Mouse (Mus musculus) lung, postnatal 25 days (tissue): ENCODE results near the gene Rasgrp1.
A peak's percentile ranks its signal among the peaks of the same experiment; 100 is the strongest.

Experiments
- DNase-seq: peaks from one replicate; pipeline ENCODE4 v3.0.0; 2022; ENCODE audit warnings: low spot score

The Rasgrp1 gene

DNA sequence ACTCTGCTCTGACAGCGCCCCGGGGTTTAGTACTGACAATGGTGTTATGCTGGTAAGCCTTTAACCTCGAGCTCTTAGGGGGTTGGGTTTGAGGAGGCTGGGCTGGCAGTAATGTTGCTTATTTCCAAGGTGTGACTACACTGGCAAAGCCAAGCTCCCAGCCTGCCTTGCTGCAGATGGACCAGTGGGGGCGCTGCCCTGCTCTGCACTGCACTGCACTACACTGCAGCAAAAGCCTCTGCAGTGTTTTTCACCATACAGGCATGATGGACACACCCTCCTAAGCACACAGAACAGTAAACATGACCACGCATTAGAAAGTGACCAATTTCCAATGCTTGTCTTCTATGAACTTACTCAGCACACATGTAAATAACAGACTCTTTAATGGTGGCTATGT lies 11.2 kb downstream of the Rasgrp1 start:
- DNase-seq, result no peak

- peak; percentile 32 for DNase-seq
Measured at GRCm38 (mm10) chr2:117328521-117329285, 14.1 kb downstream of the Rasgrp1 start.

DNA sequence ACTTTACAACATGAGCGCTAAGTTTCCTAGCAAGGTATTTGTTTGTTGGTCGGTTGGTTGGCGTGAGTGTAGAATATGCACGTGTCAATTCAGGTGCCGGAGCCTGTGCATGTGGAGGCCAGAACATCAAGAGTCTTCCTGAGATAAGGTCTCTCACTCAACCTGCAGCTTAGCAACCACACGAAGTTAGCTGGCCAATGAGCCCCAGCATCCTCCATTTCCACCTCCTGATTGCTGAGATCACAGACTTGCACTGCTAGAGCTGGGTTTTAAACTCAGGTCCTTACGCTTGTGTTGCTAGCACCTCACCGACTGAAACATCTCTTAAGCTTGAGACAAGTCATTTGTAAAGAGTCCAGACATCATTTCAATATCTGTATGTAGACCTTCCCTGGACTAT lies 20.4 kb downstream of the Rasgrp1 start:
- no peak for DNase-seq

- no peak for DNase-seq
Measured at GRCm38 (mm10) chr2:117321231-117321630, 21.6 kb downstream of the Rasgrp1 start.

- no peak for DNase-seq
Measured at GRCm38 (mm10) chr2:117318991-117319390, 23.8 kb downstream of the Rasgrp1 start.

GRCm38 (mm10) chr2:117313586-117314235 lies 29.1 kb downstream of the Rasgrp1 start:
- no peak for DNase-seq

DNA sequence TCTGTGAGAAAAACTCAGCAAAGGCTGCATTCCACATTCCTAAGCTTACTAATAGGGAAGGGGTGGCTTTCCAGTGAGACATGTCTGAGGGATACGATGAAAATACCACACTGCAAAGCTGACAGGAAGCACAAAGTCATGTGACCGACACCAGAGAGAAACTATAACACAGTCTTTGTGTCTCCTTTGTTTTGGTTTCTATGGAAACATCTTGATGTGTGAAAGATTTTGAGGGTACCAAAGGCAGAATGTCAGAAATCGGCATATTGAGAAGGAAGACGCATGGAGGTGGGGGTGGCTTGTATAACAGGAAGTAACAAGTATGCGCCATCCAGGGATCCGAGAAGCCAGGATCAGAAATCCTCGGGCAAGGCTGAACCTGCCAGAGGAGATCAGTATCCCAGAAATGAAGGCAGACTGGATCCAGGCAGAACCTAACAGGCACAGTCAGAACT lies 30.3 kb downstream of the Rasgrp1 start:
- DNase-seq, result no peak

GRCm38 (mm10) chr2:117312030-117312429 lies 30.8 kb downstream of the Rasgrp1 start:
- no peak for DNase-seq

DNA sequence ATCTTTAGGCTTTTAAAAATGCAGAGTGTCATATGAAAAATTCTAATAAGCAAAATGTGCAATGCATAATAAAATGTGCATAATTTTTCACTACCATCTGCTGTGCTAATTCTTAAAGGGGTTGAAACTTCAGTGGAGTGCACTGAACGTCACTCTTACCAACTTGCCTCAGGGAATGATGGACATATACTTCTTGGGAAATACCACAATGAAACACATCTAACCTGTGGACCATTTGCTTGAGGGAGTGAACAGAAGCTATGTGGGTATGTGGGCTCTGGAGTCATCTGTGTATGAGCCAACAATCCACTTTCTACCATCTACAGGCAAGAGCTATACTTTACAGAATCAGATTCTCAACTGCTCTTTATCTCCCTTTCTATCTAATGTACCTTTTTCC lies 31.5 kb downstream of the Rasgrp1 start:
- DNase-seq, result no peak

- DNase-seq, result no peak
Measured at GRCm38 (mm10) chr2:117309046-117309445, 33.8 kb downstream of the Rasgrp1 start.

GRCm38 (mm10) chr2:117307959-117308358 lies 34.8 kb downstream of the Rasgrp1 start:
- no peak for DNase-seq

DNA sequence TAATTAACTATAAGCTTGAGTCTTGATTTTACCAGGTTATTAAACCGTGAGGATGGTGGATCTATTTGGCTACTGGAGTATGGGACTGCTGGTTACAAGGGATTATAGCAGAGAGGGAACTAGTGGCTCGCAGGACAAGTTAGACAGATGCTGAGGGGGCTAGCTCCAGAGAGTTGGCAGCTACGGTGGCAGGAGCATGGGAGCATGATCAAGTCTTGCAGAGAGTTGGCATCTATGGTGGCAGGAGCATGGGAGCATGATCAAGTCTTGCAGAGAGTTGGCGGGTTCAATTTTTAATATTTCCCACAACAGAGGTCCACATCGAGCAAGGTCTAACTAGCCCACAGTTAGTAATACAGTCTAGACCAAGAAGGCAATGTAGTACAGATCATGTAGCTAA lies 37.9 kb downstream of the Rasgrp1 start:
- DNase-seq, result no peak

DNA sequence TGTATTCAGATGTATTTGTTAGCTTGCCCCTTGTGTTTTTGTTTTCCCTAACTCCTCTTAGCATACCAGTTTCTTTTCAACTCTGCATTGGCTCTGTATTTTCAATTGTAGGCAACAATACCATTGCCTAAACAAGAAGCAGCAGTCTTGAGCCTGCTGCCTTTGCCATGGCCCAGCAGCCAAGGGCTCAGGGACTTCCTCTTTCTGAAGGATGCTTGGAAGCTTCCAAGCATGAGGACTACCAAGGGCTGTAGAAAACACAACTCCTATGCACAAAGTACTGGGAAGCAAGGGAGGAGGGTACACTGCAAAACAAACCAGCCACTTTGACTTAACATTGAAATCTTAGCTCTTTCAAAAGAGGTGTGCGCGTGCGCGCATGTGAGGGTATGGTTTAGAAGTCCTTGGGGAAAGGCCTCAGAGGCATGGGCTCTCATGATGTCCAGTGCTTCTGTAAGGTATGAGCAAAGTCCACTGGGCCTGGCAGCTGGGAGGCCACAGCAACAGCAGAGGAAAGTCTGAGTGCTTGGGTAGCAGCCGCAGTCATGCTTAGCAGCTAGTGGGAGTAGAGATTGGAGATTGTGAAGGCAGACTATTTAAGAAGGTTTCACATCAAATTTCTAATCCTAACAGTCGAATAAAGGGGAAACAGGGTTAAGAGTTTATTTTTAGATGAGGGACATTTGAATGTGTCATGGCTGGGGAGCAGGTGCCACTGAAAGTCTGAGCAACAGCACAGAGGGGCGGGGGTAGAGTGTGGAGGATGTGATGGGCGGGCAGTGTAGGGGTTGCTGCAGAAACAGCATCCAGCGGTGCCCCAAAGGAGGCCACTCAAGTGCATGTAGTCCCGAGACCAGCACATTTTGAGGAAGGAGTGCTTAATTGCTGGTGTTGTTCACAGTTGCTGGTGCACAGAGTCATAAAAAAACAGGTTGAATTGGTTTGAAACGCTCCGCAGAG lies 39.1 kb downstream of the Rasgrp1 start:
- peak; percentile 56 for DNase-seq

GRCm38 (mm10) chr2:117299596-117300448 lies 43.0 kb downstream of the Rasgrp1 start:
- DNase-seq, result no peak

DNA sequence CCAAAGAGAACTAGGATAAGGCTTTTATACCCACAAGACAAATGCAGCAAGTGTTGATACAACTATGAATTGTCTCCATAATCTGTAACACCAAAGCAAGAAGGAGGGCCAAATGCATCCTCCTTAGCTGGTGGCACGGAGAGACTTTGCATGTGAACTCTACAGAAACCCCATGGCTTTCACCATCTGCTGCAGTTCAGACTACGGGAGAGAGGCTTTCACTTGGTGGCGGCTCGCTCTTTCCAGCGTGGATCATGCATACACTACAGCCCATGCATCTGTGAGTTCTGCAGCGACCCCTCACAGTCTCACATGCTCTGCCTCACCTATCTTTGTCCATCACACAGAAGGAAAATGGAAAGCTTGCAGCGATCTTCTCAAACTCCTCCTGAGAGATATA lies 54.5 kb downstream of the Rasgrp1 start:
- DNase-seq, result no peak

DNA sequence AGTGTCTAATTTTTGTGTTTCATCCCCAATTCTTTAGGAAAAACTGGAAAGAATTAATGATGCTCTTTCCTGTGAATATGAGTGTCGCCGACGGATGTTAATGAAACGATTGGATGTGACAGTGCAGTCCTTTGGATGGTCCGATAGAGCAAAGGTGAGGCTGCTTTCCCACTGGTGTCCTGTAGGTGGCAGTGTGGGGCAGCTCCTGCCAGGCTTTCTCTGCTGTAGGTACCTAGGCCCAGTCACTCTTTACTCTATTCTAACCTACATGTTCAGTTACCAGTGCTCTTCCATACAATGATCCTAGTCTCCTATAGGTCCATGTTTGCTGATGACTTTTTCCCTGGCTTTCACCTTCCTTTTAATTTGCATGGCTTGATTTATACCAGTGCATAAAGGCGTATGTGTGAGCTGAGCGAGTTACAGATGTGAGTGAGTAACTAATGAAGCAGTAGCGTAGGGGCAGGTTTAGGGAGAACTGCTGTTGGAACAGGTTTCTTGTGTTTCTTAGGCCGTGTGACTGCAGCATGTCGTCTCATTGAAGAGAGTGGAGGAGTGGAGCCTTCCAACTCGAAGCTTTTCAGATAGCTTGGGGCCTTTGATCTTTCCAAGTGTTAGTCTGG lies 78.9 kb downstream of the Rasgrp1 start:
- DNase-seq, result peak; percentile 54

DNA sequence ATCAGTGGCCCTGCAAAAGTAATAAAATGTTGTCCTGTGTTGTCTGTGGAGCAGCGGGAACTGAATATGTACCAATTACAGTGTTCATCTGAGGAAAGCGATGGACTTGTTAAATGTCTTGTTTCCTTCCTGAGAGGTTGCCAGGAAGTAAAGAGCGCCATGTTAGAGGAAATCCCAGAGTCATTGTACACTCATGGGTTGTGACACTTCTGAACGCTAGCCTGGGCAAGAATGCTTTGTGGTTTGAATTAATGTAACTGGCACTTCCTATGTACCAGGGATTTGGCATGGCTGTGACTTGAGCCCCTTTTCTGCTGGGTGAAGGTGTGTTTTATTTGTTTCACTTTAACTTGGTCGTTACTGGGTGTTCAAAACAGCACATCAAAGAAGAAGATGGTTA lies 80.6 kb downstream of the Rasgrp1 start:
- DNase-seq, result no peak

DNA sequence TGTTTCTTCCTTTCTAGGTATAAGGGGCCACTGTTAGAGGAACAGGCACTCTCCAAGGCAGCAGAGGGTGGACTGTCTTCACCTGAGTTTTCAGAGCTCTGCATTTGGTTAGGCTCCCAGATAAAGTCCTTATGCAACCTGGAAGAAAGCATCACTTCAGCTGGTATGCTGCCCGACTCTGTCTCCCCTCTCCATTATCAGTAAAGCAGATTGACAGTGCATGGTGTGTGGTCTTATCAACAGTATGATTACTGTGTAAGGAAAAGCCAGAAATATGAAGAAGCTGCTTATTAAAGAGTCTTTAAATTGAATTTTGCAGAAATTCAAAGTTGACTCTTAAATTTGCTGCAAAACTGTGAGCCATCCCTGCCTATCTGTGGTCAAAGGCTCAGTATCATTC lies 85.2 kb downstream of the Rasgrp1 start:
- no peak for DNase-seq

DNA sequence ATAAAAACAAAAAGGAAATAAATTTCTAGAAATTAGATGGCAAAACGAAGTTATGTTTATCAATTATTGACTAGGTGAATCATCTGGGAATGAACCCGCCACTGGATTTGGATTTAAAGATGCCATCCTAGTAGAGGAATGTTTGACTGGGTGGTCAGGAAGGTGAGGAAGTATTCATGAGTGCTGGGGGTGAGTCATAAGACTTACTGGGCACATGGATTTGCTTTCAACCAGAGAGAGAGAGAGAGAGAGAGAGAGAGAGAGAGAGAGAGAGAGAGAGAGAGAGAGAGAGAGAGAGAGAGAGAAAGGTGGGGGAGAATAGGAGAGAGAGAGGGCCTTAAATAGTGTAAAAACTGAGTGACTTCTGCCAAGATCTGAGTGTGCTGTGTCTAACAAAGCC lies 87.4 kb downstream of the Rasgrp1 start:
- no peak for DNase-seq

DNA sequence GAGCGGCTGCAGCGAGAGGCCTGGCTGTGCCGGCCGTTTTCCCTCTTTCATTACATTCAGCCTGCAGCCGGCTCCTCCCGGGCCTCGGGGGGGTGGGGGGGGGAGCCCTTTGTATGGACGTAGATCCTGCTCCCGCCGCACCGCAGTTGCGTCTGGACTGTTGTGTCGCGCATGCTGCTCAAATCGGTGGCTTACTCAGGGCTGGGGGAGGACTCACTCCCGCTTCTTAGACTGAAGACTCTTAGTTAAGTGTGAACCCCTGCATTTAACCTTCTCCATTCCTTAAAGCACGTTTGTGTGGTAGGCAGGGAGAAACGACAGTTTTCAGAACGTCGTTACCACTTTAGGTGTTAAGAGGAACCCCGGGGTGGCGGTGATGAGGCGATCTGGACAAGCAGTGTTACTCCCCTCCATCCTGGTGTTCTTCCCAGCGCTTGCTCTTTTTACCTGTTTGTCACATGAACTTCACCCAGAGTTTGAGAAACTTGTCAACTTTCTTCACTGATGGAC lies 92.7 kb downstream of the Rasgrp1 start:
- no peak for DNase-seq
